Mouse (Mus musculus): Measurements from ENCODE around the gene Nfyc. TPM values are rescaled to one million over a fixed set of nuclear protein-coding genes. Genes with fewer than 3 reads are reported as not detected.

The Nfyc gene
- total RNA-seq, 1 experiment, result 62.0 TPM

DNA sequence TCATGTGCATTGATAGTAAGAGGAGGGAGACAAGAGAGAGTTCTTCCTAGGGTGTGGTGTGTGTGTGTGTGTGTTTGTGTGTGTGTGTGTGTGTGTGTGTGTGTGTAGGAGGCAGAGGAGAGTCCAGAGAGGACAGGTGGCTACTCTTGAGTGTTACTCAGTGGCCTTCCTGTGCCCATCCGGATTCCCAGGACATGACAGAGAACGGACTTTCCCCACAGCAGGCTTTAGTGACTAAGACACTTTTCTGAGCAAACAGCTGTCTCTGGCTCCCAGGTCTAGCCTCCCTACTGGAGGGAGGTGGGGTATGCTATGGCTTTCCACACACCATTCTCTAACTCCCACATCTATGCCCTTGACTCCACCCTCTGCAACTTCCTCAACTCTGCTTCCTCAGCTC, 81.8 kb downstream of the Nfyc start:
- TF ChIP-seq ZC3H11A (IDR thresholded peaks at IDR 0.05; ENCODE audit: borderline replicate concordance, low read depth, low read length) (no peak), HCFC1 (IDR thresholded peaks at IDR 0.05; ENCODE audit: borderline replicate concordance, insufficient read depth, low read length) (no peak), ZNF384 (IDR thresholded peaks at IDR 0.05; ENCODE audit: low read depth, low read length) (no peak), MAFK (IDR thresholded peaks at IDR 0.05; ENCODE audit: insufficient read depth, low read depth, low read length) (no peak), CHD2 (IDR thresholded peaks at IDR 0.05; ENCODE audit: low read depth, low read length) (no peak)
- Histone ChIP-seq H3K9me3 (ENCODE audit: control insufficient read depth, insufficient read depth, low read depth, low read length) (no peaks in the 10 kb centered on the region), H3K27ac (ENCODE audit: insufficient read depth, low read depth, low read length, poor library complexity, severe bottlenecking) (no peak overlapping the region), H3K9ac (ENCODE audit: insufficient read depth, low read depth, low read length, poor library complexity, severe bottlenecking) (no peak overlapping the region), H3K36me3 (ENCODE audit: control insufficient read depth, insufficient read depth, low read length, poor library complexity, severe bottlenecking) (no peaks in the 10 kb centered on the region), H3K4me1 (ENCODE audit: control insufficient read depth in 2 of 2, insufficient read depth in 2 of 2, low read length in 2 of 2, poor library complexity in 1 of 2) (peaks cover 0 to 10% of the 10 kb centered on the region in 2 experiments; a peak in 2 of 4 replicates), H3K4me3 (ENCODE audit: insufficient read depth in 1 of 2, low read depth in 1 of 2, low read length in 2 of 2, poor library complexity in 1 of 2, severe bottlenecking in 1 of 2) (no peak overlapping the region)
- in situ Hi-C loops (cut with MboI; ENCODE audit: low sequenced_read_pairs in 2 of 2, unreplicated experiment in 2 of 2), result no loop called here
- DNase-seq (ENCODE audit: low read depth, low spot score), result no peak

DNA sequence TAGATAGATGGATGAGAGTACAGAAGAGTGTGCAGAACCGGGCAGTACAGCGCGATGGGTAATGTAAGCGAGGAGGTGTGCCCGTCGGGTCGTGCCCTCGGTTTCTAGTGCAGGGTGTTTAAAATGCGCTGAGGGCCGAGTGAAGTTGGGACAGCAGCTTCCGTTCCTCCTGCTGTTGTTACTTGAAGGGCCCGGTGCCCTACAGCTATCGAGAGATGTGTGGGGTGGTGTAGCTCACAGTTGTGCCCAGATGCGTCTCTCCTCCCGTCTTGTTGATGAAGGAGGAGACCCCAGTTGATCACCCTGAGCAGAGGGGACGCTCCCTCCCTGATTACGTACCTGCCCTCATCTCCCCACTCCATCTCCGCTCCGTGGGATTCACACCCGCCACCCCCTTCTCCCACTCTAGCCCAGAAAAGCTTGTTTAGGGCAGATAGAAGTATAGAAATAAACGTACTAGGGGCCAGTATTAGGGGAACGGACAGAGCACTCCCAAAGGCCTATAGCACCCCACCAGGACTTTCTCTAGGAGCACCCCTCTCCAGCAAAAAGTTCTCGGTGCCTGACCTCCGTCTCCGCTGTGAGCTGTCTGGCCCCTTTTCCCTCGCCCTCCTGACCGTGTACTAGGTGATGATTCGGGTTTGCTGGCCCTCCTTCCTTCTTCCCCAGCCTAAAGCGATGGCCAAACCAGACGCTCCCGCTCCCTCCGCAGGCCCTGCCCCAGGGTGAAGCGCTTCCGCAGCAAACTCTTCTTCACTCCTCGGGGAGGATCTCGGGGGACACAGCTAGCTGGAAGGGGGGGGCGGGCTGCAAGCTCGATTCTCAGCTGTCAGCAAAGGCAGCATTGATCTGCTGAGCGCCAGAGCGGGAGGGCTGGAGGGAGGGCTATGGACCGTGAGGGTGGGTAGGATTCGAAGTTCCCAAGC, 83.2 kb downstream of the Nfyc start, which contains the start of gene Kcnq4:
Gene Kcnq4 (minus strand): TSS at position 672 of the 926 bp plus-strand sequence.
- no peaks in the 10 kb centered on the region for H3K9me3 ChIP-seq (ENCODE audit: control insufficient read depth, insufficient read depth, low read depth, low read length)
- in situ Hi-C loops (cut with MboI; ENCODE audit: low sequenced_read_pairs in 2 of 2, unreplicated experiment in 2 of 2), result no loop called here
- TF ChIP-seq CHD2 (IDR thresholded peaks at IDR 0.05; ENCODE audit: low read depth, low read length), result no peak
- no peak for TF ChIP-seq ZC3H11A (IDR thresholded peaks at IDR 0.05; ENCODE audit: borderline replicate concordance, low read depth, low read length)
- TF ChIP-seq ZNF384 (IDR thresholded peaks at IDR 0.05; ENCODE audit: low read depth, low read length), result no peak
- TF ChIP-seq HCFC1 (IDR thresholded peaks at IDR 0.05; ENCODE audit: borderline replicate concordance, insufficient read depth, low read length), result no peak
- TF ChIP-seq MAFK (IDR thresholded peaks at IDR 0.05; ENCODE audit: insufficient read depth, low read depth, low read length), result no peak
- no peak within 1 kb of the TSS for H3K27ac ChIP-seq (ENCODE audit: insufficient read depth, low read depth, low read length, poor library complexity, severe bottlenecking)
- H3K9ac ChIP-seq (ENCODE audit: insufficient read depth, low read depth, low read length, poor library complexity, severe bottlenecking), result peak within 1 kb of the TSS; percentile 64
- peak within 1 kb of the TSS; percentile 68 to 88 for H3K4me3 ChIP-seq (ENCODE audit: insufficient read depth in 1 of 2, low read depth in 1 of 2, low read length in 2 of 2, poor library complexity in 1 of 2, severe bottlenecking in 1 of 2)
- H3K36me3 ChIP-seq (ENCODE audit: control insufficient read depth, insufficient read depth, low read length, poor library complexity, severe bottlenecking), result no peaks in the 10 kb centered on the region
- no peak for DNase-seq (ENCODE audit: low read depth, low spot score)
- peaks cover 0 to 10% of the 10 kb centered on the region in 2 experiments; a peak in 2 of 4 replicates for H3K4me1 ChIP-seq (ENCODE audit: control insufficient read depth in 2 of 2, insufficient read depth in 2 of 2, low read length in 2 of 2, poor library complexity in 1 of 2)

- no peak for DNase-seq (ENCODE audit: low read depth, low spot score)
- Histone ChIP-seq H3K27ac (ENCODE audit: insufficient read depth, low read depth, low read length, poor library complexity, severe bottlenecking) (no peak overlapping the region), H3K4me3 (ENCODE audit: insufficient read depth in 1 of 2, low read depth in 1 of 2, low read length in 2 of 2, poor library complexity in 1 of 2, severe bottlenecking in 1 of 2) (peak overlapping the region; percentile 68 to 88), H3K36me3 (ENCODE audit: control insufficient read depth, insufficient read depth, low read length, poor library complexity, severe bottlenecking) (no peaks in the 10 kb centered on the region), H3K4me1 (ENCODE audit: control insufficient read depth in 2 of 2, insufficient read depth in 2 of 2, low read length in 2 of 2, poor library complexity in 1 of 2) (peaks cover 0 to 10% of the 10 kb centered on the region in 2 experiments; a peak in 2 of 4 replicates), H3K9me3 (ENCODE audit: control insufficient read depth, insufficient read depth, low read depth, low read length) (no peaks in the 10 kb centered on the region), H3K9ac (ENCODE audit: insufficient read depth, low read depth, low read length, poor library complexity, severe bottlenecking) (peak overlapping the region; percentile 70)
- in situ Hi-C loops (cut with MboI; ENCODE audit: low sequenced_read_pairs in 2 of 2, unreplicated experiment in 2 of 2), result no loop called here
- no peak for TF ChIP-seq MAFK (IDR thresholded peaks at IDR 0.05; ENCODE audit: insufficient read depth, low read depth, low read length)
- no peak for TF ChIP-seq ZC3H11A (IDR thresholded peaks at IDR 0.05; ENCODE audit: borderline replicate concordance, low read depth, low read length)
- no peak for TF ChIP-seq ZNF384 (IDR thresholded peaks at IDR 0.05; ENCODE audit: low read depth, low read length)
- TF ChIP-seq HCFC1 (IDR thresholded peaks at IDR 0.05; ENCODE audit: borderline replicate concordance, insufficient read depth, low read length), result no peak
- TF ChIP-seq CHD2 (IDR thresholded peaks at IDR 0.05; ENCODE audit: low read depth, low read length), result no peak
Observed at GRCm38 (mm10) chr4:120747243-120747792, 84.1 kb downstream of the Nfyc start.

GRCm38 (mm10) chr4:120746552-120747150, 84.7 kb downstream of the Nfyc start:
- H3K9ac ChIP-seq (ENCODE audit: insufficient read depth, low read depth, low read length, poor library complexity, severe bottlenecking), result peak overlapping the region; percentile 70; the same call in 1 of the 2 replicates
- H3K4me1 ChIP-seq (ENCODE audit: control insufficient read depth in 2 of 2, insufficient read depth in 2 of 2, low read length in 2 of 2, poor library complexity in 1 of 2), result peaks cover 0 to 10% of the 10 kb centered on the region in 2 experiments; a peak in 2 of 4 replicates
- H3K36me3 ChIP-seq (ENCODE audit: control insufficient read depth, insufficient read depth, low read length, poor library complexity, severe bottlenecking), result no peaks in the 10 kb centered on the region
- peak overlapping the region; percentile 68 to 88; a peak in 3 of 4 replicates for H3K4me3 ChIP-seq (ENCODE audit: insufficient read depth in 1 of 2, low read depth in 1 of 2, low read length in 2 of 2, poor library complexity in 1 of 2, severe bottlenecking in 1 of 2)
- no peak overlapping the region for H3K27ac ChIP-seq (ENCODE audit: insufficient read depth, low read depth, low read length, poor library complexity, severe bottlenecking)
- TF ChIP-seq CHD2 (IDR thresholded peaks at IDR 0.05; ENCODE audit: low read depth, low read length) (no peak), ZC3H11A (IDR thresholded peaks at IDR 0.05; ENCODE audit: borderline replicate concordance, low read depth, low read length) (no peak), MAFK (IDR thresholded peaks at IDR 0.05; ENCODE audit: insufficient read depth, low read depth, low read length) (no peak)
- in situ Hi-C loops (cut with MboI; ENCODE audit: low sequenced_read_pairs in 2 of 2, unreplicated experiment in 2 of 2), result no loop called here
- no peaks in the 10 kb centered on the region for H3K9me3 ChIP-seq (ENCODE audit: control insufficient read depth, insufficient read depth, low read depth, low read length)
- DNase-seq (ENCODE audit: low read depth, low spot score), result no peak

Measured in ES-E14 (cell line).